Mouse (Mus musculus) C2C12 (cell line): ENCODE measurements around the gene Olfr1387. TPM values are rescaled to one million over a fixed set of nuclear protein-coding genes. Genes with fewer than 3 reads are reported as not detected.

Source experiments
- H3K27me3 ChIP-seq: one replicate; pipeline ENCODE4 v1.6.1; 2011; ENCODE audit not compliant: control insufficient read depth, insufficient read depth, insufficient read length
- H3K36me3 ChIP-seq: one replicate; pipeline ENCODE4 v1.6.1; 2011; ENCODE audit not compliant: control insufficient read depth, insufficient read depth
- H3K4me3 ChIP-seq: one replicate; pipeline ENCODE4 v1.5.1; 2011; ENCODE audit warnings: mild to moderate bottlenecking, control low read depth; ENCODE audit not compliant: poor library complexity, insufficient read depth, severe bottlenecking
- H3K79me2 ChIP-seq: one replicate; pipeline ENCODE4 v1.6.1; 2011; ENCODE audit not compliant: control insufficient read depth, insufficient read depth
- H3K79me3 ChIP-seq: one replicate; pipeline ENCODE4 v1.6.1; 2011; ENCODE audit warnings: low read depth, control low read depth
- H3ac ChIP-seq: one replicate; pipeline ENCODE3; 2011; ENCODE audit warnings: low read depth; ENCODE audit not compliant: control insufficient read depth, insufficient read length
- CEBPB ChIP-seq: IDR thresholded peaks from one replicate; pipeline ENCODE4 v1.6.1; 2011; ENCODE audit warnings: low read depth, mild to moderate bottlenecking, control low read depth, moderate library complexity
- CTCF ChIP-seq: IDR thresholded peaks from one replicate; pipeline ENCODE4 v1.5.1; 2011; ENCODE audit not compliant: control insufficient read depth, insufficient read depth, insufficient read length
- FOSL1 ChIP-seq: IDR thresholded peaks from one replicate; pipeline ENCODE4 v1.8.0; 2011; ENCODE audit warnings: mild to moderate bottlenecking, low read length; ENCODE audit not compliant: poor library complexity, insufficient read depth, severe bottlenecking
- MAX ChIP-seq: IDR thresholded peaks from one replicate; pipeline ENCODE4 v1.6.1; 2011; ENCODE audit warnings: mild to moderate bottlenecking, control low read depth
- MYOD1 ChIP-seq: IDR thresholded peaks from one replicate; pipeline ENCODE4 v1.6.1; 2011; ENCODE audit warnings: low read depth; ENCODE audit not compliant: control insufficient read depth, insufficient read length
- MYOG ChIP-seq: IDR thresholded peaks from one replicate; pipeline ENCODE4 v1.6.1; 2011; ENCODE audit not compliant: control insufficient read depth, insufficient read length; ENCODE audit errors: extremely low read depth
- USF1 ChIP-seq: IDR thresholded peaks from one replicate; pipeline ENCODE4 v1.6.1; 2011; ENCODE audit warnings: low read depth, mild to moderate bottlenecking, control low read depth, moderate library complexity
- long read RNA-seq, 2 experiments: library from polyadenylated mRNA; unstranded; transcript quantifications; one replicate each; pipeline ENCODE4 v2.0.0; 2019 to 2020
- polyA plus RNA-seq: library from polyadenylated mRNA; unstranded; fragments of >200 nt; fragmentation: generic; extraction: Trizol; gene quantifications from one replicate; pipeline ENCODE4 v1.2.1, GENCODE M21; 2012; ENCODE audit warnings: missing spikeins

Olfr1387 gene
- not detected for polyA plus RNA-seq
- long read RNA-seq, experiment 1, result 0 reads
- long read RNA-seq, experiment 2, result 0 reads

- Histone ChIP-seq H3K4me3 (no peak within 1 kb of the TSS), H3K79me2 (no peaks in the 10 kb centered on the region), H3K79me3 (no peaks in the 10 kb centered on the region), H3K27me3 (no peaks in the 10 kb centered on the region), H3ac (no peak within 1 kb of the TSS), H3K36me3 (no peaks in the 10 kb centered on the region)
- no peak for TF ChIP-seq CEBPB
- no peak for TF ChIP-seq MAX
- TF ChIP-seq CTCF, result no peak
- TF ChIP-seq FOSL1, result no peak
- no peak for TF ChIP-seq MYOD1
- no peak for TF ChIP-seq MYOG
- TF ChIP-seq USF1, result no peak
Measured at GRCm38 (mm10) chr11:49455043-49455442, at the start of gene Olfr1387. Gene Olfr1387, plus strand, starts transcription at chr11:49455343.

GRCm38 (mm10) chr11:49406784-49407183 lies 48.4 kb upstream of the Olfr1387 start:
- TF ChIP-seq MAX (no peak), MYOG (no peak), MYOD1 (no peak), FOSL1 (no peak), USF1 (no peak), CTCF (no peak)
- no peak overlapping the region for H3K4me3 ChIP-seq

GRCm38 (mm10) chr11:49410540-49410939 lies 44.6 kb upstream of the Olfr1387 start:
- H3K79me2 ChIP-seq, result no peaks in the 10 kb centered on the region
- H3K27me3 ChIP-seq, result no peaks in the 10 kb centered on the region
- no peak overlapping the region for H3ac ChIP-seq
- H3K36me3 ChIP-seq, result no peaks in the 10 kb centered on the region
- no peaks in the 10 kb centered on the region for H3K79me3 ChIP-seq
- no peak for TF ChIP-seq CTCF
- TF ChIP-seq FOSL1, result no peak
- no peak for TF ChIP-seq MYOG
- TF ChIP-seq MAX, result no peak
- TF ChIP-seq CEBPB, result no peak
- no peak overlapping the region for H3K4me3 ChIP-seq

More at GRCm38 (mm10) chr11:49406784-49407183, 48.4 kb upstream of the Olfr1387 start:
- H3K36me3 ChIP-seq, result no peaks in the 10 kb centered on the region
- no peaks in the 10 kb centered on the region for H3K79me2 ChIP-seq
- no peak overlapping the region for H3ac ChIP-seq
- no peaks in the 10 kb centered on the region for H3K79me3 ChIP-seq
- H3K27me3 ChIP-seq, result no peaks in the 10 kb centered on the region

- H3ac ChIP-seq, result no peak within 1 kb of the TSS
- no peaks in the 10 kb centered on the region for H3K27me3 ChIP-seq
- no peaks in the 10 kb centered on the region for H3K79me3 ChIP-seq
- no peak within 1 kb of the TSS for H3K4me3 ChIP-seq
- H3K36me3 ChIP-seq, result no peaks in the 10 kb centered on the region
- no peak for TF ChIP-seq CEBPB
- no peaks in the 10 kb centered on the region for H3K79me2 ChIP-seq
Measured at GRCm38 (mm10) chr11:49422767-49423166, 32.4 kb upstream of the Olfr1387 start, which contains the start of gene Olfr1389. Gene Olfr1389, plus strand, starts transcription at chr11:49423067.

GRCm38 (mm10) chr11:49425257-49425927 lies 29.8 kb upstream of the Olfr1387 start:
- H3K79me2 ChIP-seq, result no peaks in the 10 kb centered on the region
- no peaks in the 10 kb centered on the region for H3K79me3 ChIP-seq
- no peaks in the 10 kb centered on the region for H3K36me3 ChIP-seq
- H3K4me3 ChIP-seq, result no peak overlapping the region
- H3K27me3 ChIP-seq, result no peaks in the 10 kb centered on the region
- H3ac ChIP-seq, result no peak overlapping the region
- no peak for TF ChIP-seq MYOD1
- TF ChIP-seq MYOG, result no peak
- TF ChIP-seq USF1, result no peak
- TF ChIP-seq MAX, result no peak
- no peak for TF ChIP-seq FOSL1
- TF ChIP-seq CEBPB, result no peak
- TF ChIP-seq CTCF, result no peak

- Histone ChIP-seq H3K79me3 (no peaks in the 10 kb centered on the region), H3K36me3 (no peaks in the 10 kb centered on the region), H3ac (no peak overlapping the region), H3K4me3 (no peak overlapping the region), H3K79me2 (no peaks in the 10 kb centered on the region), H3K27me3 (no peaks in the 10 kb centered on the region)
- no peak for TF ChIP-seq CTCF
- TF ChIP-seq FOSL1, result no peak
- TF ChIP-seq MYOD1, result no peak
- no peak for TF ChIP-seq CEBPB
- TF ChIP-seq MAX, result no peak
- no peak for TF ChIP-seq USF1
- TF ChIP-seq MYOG, result no peak
Measured at GRCm38 (mm10) chr11:49429641-49430040, 25.5 kb upstream of the Olfr1387 start.
